Mouse (Mus musculus) heart, embryonic 15.5 days (tissue): ENCODE measurements around the gene Clcc1. TPM values are rescaled to one million over a fixed set of nuclear protein-coding genes. Genes with fewer than 3 reads are reported as not detected.

Source experiments
- ATAC-seq: fragments of 200-750 bp; cut with Nextera tagmentation; replicated peaks from 2 replicates; pipeline ENCODE4 v1.8.0; 2017; ENCODE audit warnings: low read depth, moderate TSS enrichment; ENCODE audit not compliant: insufficient number of reproducible peaks, insufficient read depth, low FRiP score
- H3K27ac ChIP-seq: fragments of 300-500 bp; sonication (generic); 2 replicates; pipeline ENCODE4 v1.5.1; 2015; ENCODE audit warnings: mild to moderate bottlenecking, inconsistent platforms
- H3K27me3 ChIP-seq: fragments of 300-500 bp; sonication (generic); 2 replicates; pipeline ENCODE4 v1.6.1; 2015; ENCODE audit warnings: inconsistent platforms
- H3K36me3 ChIP-seq: fragments of 300-500 bp; sonication (generic); 2 replicates; pipeline ENCODE4 v1.6.1; 2015; ENCODE audit warnings: mild to moderate bottlenecking, inconsistent platforms
- H3K4me1 ChIP-seq: fragments of 300-500 bp; sonication (generic); replicated peaks from 2 replicates; pipeline ENCODE4 v1.6.1; 2015; ENCODE audit warnings: inconsistent platforms
- H3K4me2 ChIP-seq: fragments of 300-500 bp; sonication (generic); 2 replicates; pipeline ENCODE4 v1.6.1; 2015; ENCODE audit warnings: inconsistent platforms, mild to moderate bottlenecking, moderate library complexity
- H3K4me3 ChIP-seq: fragments of 300-500 bp; sonication (generic); 2 replicates; pipeline ENCODE4 v1.5.1; 2015; ENCODE audit warnings: mild to moderate bottlenecking, inconsistent platforms
- H3K9ac ChIP-seq: fragments of 300-500 bp; sonication (generic); 2 replicates; pipeline ENCODE4 v1.6.1; 2015; ENCODE audit warnings: mild to moderate bottlenecking, inconsistent platforms
- H3K9me3 ChIP-seq: fragments of 300-500 bp; sonication (generic); replicated peaks from 2 replicates; pipeline ENCODE4 v1.6.1; 2016; ENCODE audit warnings: inconsistent platforms
- WGBS: fragments of 180-500 bp; shearing (Covaris S2); methylation state at CpG from one replicate; pipeline ENCODE4 v1.1.7; 2015; ENCODE audit warnings: mixed read lengths; 5-methylcytosine and 5-hydroxymethylcytosine counted together
- polyA plus RNA-seq: library from polyadenylated mRNA; unstranded; fragments of >200 nt; fragmentation: Nextera tagmentation; extraction: Ambion mirVana; gene quantifications from 2 replicates; pipeline ENCODE4 v1.2.1, GENCODE M21; 2015

Clcc1 gene
- polyA plus RNA-seq, 1 experiment from 2014 or later: 50.3 TPM

- no peak overlapping the region for H3K4me3 ChIP-seq
- no peak for ATAC-seq
- H3K9ac ChIP-seq: no peak overlapping the region
- H3K27ac ChIP-seq: no peak overlapping the region
- no peaks in the 10 kb centered on the region for H3K36me3 ChIP-seq
- no peaks in the 10 kb centered on the region for H3K9me3 ChIP-seq
- H3K4me2 ChIP-seq: no peak overlapping the region
- no peaks in the 10 kb centered on the region for H3K27me3 ChIP-seq
- H3K4me1 ChIP-seq: peaks cover 6% of the 10 kb centered on the region; the same call in 1 of the 2 replicates
These were observed 73.6 kb downstream of the Clcc1 start for GRCm38 (mm10) chr3:108727344-108727743.

DNA sequence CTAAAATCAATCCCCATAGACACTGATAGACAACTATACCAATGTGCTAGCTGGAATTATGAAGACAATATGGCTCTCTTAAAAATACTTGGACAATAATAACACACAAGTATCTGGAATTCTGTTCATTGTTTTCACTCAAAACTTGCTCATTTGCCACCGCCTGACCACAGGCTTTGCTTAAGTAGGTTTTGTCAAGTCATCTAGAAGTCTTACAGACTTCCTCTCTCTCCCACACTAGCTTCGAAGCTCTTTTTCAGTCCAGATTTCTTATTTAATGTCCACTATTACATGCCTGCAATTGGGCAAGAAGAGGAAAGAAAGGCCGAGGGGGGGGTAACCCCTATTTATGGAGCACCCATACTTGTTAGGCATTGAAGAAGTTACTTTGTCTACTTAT, 74.1 kb downstream of the Clcc1 start:
- no peak for ATAC-seq
- Histone ChIP-seq H3K4me3 (no peak overlapping the region), H3K27me3 (no peaks in the 10 kb centered on the region), H3K4me1 (0 out of 2 replicates have a peak, but pooled peaks cover 2% of the 10 kb centered on the region), H3K36me3 (no peaks in the 10 kb centered on the region), H3K9ac (no peak overlapping the region), H3K4me2 (no peak overlapping the region), H3K9me3 (no peaks in the 10 kb centered on the region), H3K27ac (no peak overlapping the region)
- WGBS: 72% methylated on average over 3 of the region's 3 CpGs

Other genes with a start within 250 kb of the Clcc1 start
- gene Celsr2, start 238.4 kb upstream of the Clcc1 start, polyA plus RNA-seq: 2.4 and 3.6 TPM in 2 replicates
- 79.7 and 80.9 TPM in 2 replicates for gene Sars, start 208.7 kb upstream of the Clcc1 start, polyA plus RNA-seq
- 0.19 TPM in 1 of 2 replicates, not detected in the other for gene 1700013F07Rik, start 119.8 kb upstream of the Clcc1 start, polyA plus RNA-seq
- 1.0 and 1.7 TPM in 2 replicates for gene 5330417C22Rik, start 117.4 kb upstream of the Clcc1 start, polyA plus RNA-seq
- gene Tmem167b, start 91.4 kb upstream of the Clcc1 start, polyA plus RNA-seq: 29.7 and 32.5 TPM in 2 replicates
- gene Taf13, start 82.2 kb upstream of the Clcc1 start, polyA plus RNA-seq: 24.6 and 24.7 TPM in 2 replicates
- gene Wdr47, start 62.6 kb upstream of the Clcc1 start, polyA plus RNA-seq: 7.0 and 8.8 TPM in 2 replicates
- 25.0 and 27.6 TPM in 2 replicates for gene Gpsm2, start 68.4 kb downstream of the Clcc1 start, polyA plus RNA-seq
- gene Aknad1, start 85.7 kb downstream of the Clcc1 start, polyA plus RNA-seq: 0.04 TPM in 1 of 2 replicates, not detected in the other
- 28.1 and 29.9 TPM in 2 replicates for gene Stxbp3, start 186.6 kb downstream of the Clcc1 start, polyA plus RNA-seq
- 0.09 and 0.36 TPM in 2 replicates for gene Fndc7, start 236.1 kb downstream of the Clcc1 start, polyA plus RNA-seq